Mouse (Mus musculus): ENCODE results near the gene Mfsd14a.

GRCm38 (mm10) chr3:116604570-116604969, 57.9 kb downstream of the Mfsd14a start:
- no peak for TF ChIP-seq CTCF (IDR thresholded peaks at IDR 0.05)
- no peak for TF ChIP-seq POLR2A (IDR thresholded peaks at IDR 0.05; ENCODE audit: insufficient read depth, low read depth, low read length)
